Mouse (Mus musculus) stomach, postnatal 0 days (tissue): Measurements from ENCODE around the gene Slc2a4.

Source experiments
- CTCF ChIP-seq: IDR thresholded peaks from 2 replicates; pipeline ENCODE4 v1.5.1; 2016; ENCODE audit warnings: antibody characterized with exemption, low read depth, mild to moderate bottlenecking, moderate library complexity
- EP300 ChIP-seq: optimal IDR thresholded peaks from 2 replicates; pipeline ENCODE3; 2016; ENCODE audit warnings: antibody characterized with exemption

GRCm38 (mm10) chr11:69952274-69952673 is 4.3 kb upstream of the Slc2a4 start:
- no peak for TF ChIP-seq EP300
- TF ChIP-seq CTCF = peak; percentile 60
